In the genomic region with DNA sequence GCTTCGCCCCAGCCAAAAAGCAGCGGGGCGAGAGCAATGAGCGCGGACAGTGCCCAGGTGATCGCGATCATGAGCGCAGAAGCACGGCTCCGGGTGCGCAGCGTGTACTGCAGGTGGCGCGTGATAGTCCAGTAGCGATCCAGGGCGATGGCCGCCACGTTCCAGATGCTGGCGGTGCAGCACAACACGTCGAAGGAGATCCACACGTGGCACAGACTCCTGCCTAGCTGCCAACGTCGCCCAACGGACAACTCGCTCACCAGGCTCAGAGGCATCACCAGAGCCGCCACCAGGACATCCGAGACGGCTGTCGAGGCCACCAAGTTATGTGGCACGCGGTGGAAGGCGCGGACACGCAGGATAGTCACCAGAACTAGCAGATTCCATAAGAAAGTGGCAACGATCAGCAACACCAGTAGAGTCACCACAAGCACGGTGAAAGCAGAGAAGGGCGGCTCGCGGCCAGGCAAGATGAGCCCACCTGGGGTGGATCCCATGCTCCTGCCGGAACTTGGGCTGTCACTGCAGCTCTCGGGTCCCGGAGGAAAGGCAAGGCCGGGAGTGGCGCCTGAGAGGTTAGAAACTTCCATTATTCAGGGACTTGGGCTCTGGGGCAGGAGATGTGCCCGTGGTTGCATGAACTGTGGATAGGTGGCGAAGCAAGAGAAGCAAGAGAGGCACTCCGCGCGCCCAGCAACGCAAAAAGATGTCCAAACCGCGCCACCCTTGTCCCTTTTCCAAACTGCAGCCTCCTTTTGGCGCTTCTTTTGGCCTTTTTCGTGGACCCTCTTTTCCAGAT, we compare ENCODE assay signal across 8 mouse cellular contexts. TPM values are rescaled to one million over a fixed set of nuclear protein-coding genes. Genes with fewer than 3 reads are reported as not detected.
DNase-seq lines count a peak whose midpoint lies in the region; ATAC-seq and TF ChIP-seq lines count a peak whose summit lies in the region.

No protein-coding gene starts in this region.

- H3K9ac ChIP-seq in heart, embryonic 16.5 days (ENCODE audit: low read length): no peak overlapping the region
- peak overlapping the region; percentile 35 for H3K9ac ChIP-seq in forebrain, embryonic 16.5 days (replicated peaks; ENCODE audit: low read depth, low read length)
- H3K9ac ChIP-seq in liver, postnatal 0 days (replicated peaks): no peak overlapping the region
- H3K9ac ChIP-seq in stomach, postnatal 0 days (ENCODE audit: low read length): no peak overlapping the region

- H3K27me3 ChIP-seq in heart, embryonic 16.5 days (ENCODE audit: control insufficient read depth, insufficient read depth, low read length): peaks cover 28% of the 10 kb centered on the region
- peaks cover 17% of the 10 kb centered on the region for H3K27me3 ChIP-seq in forebrain, embryonic 16.5 days (replicated peaks; ENCODE audit: control insufficient read depth, insufficient read depth, low read length)
- peaks cover 14% of the 10 kb centered on the region for H3K27me3 ChIP-seq in liver, postnatal 0 days (ENCODE audit: insufficient read depth, low read length)
- peaks cover 5% of the 10 kb centered on the region; the same call in 1 of the 2 replicates for H3K27me3 ChIP-seq in stomach, postnatal 0 days (ENCODE audit: control insufficient read depth, insufficient read depth, low read length)

- intact Hi-C loops in heart, postnatal 10 days (cut with DNase I): no loop called here

- no peaks in the 10 kb centered on the region for H3K9me3 ChIP-seq in heart, embryonic 16.5 days (replicated peaks; ENCODE audit: control insufficient read depth, low read length)
- H3K9me3 ChIP-seq in forebrain, embryonic 16.5 days (ENCODE audit: control insufficient read depth, low read length): no peaks in the 10 kb centered on the region
- no peaks in the 10 kb centered on the region for H3K9me3 ChIP-seq in liver, postnatal 0 days (ENCODE audit: low read length)
- no peaks in the 10 kb centered on the region for H3K9me3 ChIP-seq in stomach, postnatal 0 days (ENCODE audit: control insufficient read depth, low read length)

- peak overlapping the region; percentile 46 for H3K4me3 ChIP-seq in heart, embryonic 16.5 days (ENCODE audit: low read length)
- peak overlapping the region; percentile 42 for H3K4me3 ChIP-seq in forebrain, embryonic 16.5 days (replicated peaks; ENCODE audit: low read length)
- H3K4me3 ChIP-seq in liver, postnatal 0 days (ENCODE audit: low read depth, low read length): no peak overlapping the region
- H3K4me3 ChIP-seq in stomach, postnatal 0 days (ENCODE audit: low read depth, low read length): peak overlapping the region; percentile 17

- H3K27ac ChIP-seq in heart, embryonic 16.5 days (ENCODE audit: low read length): no peak overlapping the region
- H3K27ac ChIP-seq in forebrain, embryonic 16.5 days (ENCODE audit: low read length): no peak overlapping the region
- H3K27ac ChIP-seq in liver, postnatal 0 days (ENCODE audit: low read depth): no peak overlapping the region
- no peak overlapping the region for H3K27ac ChIP-seq in stomach, postnatal 0 days (replicated peaks)

- no peaks in the 10 kb centered on the region for H3K36me3 ChIP-seq in heart, embryonic 16.5 days (ENCODE audit: control insufficient read depth, insufficient read depth)
- H3K36me3 ChIP-seq in forebrain, embryonic 16.5 days (ENCODE audit: control insufficient read depth, insufficient read depth): no peaks in the 10 kb centered on the region
- H3K36me3 ChIP-seq in liver, postnatal 0 days (replicated peaks; ENCODE audit: insufficient read depth, low read length): no peaks in the 10 kb centered on the region
- no peaks in the 10 kb centered on the region for H3K36me3 ChIP-seq in stomach, postnatal 0 days (ENCODE audit: control insufficient read depth, insufficient read depth, low read length)

- DNase-seq in heart, postnatal 10 days: no peak
- DNase-seq in ZHBTc4 (ENCODE audit: low read depth, low spot score): peak; percentile 50
- no peak for DNase-seq in liver, postnatal 0 days
- DNase-seq in stomach, postnatal 0 days (ENCODE audit: low spot score): no peak
- DNase-seq in kidney, adult 18-20 months: no peak
- DNase-seq in gastrocnemius, adult 18-20 months (ENCODE audit: low spot score): no peak

- WGBS in heart, embryonic 16.5 days: 11% methylated on average over 55 of the region's 55 CpGs
- 13% methylated on average over 55 of the region's 55 CpGs for WGBS in forebrain, embryonic 16.5 days
- WGBS in liver, postnatal 0 days (ENCODE audit: insufficient replicate concordance): 18% methylated on average over 55 of the region's 55 CpGs
- 13% methylated on average over 55 of the region's 55 CpGs for WGBS in stomach, postnatal 0 days

- no peak for TF ChIP-seq EP300 in liver, postnatal 0 days (IDR thresholded peaks at IDR 0.05; ENCODE audit: low read depth)
- TF ChIP-seq EP300 in stomach, postnatal 0 days (optimal IDR thresholded peaks at IDR 0.05): no peak

- H3K4me2 ChIP-seq in heart, embryonic 16.5 days (ENCODE audit: low read depth, low read length): peak overlapping the region; percentile 68
- peak overlapping the region; percentile 59 for H3K4me2 ChIP-seq in forebrain, embryonic 16.5 days (ENCODE audit: low read length)
- H3K4me2 ChIP-seq in liver, postnatal 0 days (ENCODE audit: low read depth, low read length): peak overlapping the region; percentile 27; the same call in 1 of the 2 replicates
- peak overlapping the region; percentile 38 for H3K4me2 ChIP-seq in stomach, postnatal 0 days (replicated peaks; ENCODE audit: low read depth)

- peaks cover 11% of the 10 kb centered on the region; the same call in 1 of the 2 replicates for H3K4me1 ChIP-seq in heart, embryonic 16.5 days (ENCODE audit: control insufficient read depth, insufficient read depth, low read length)
- peaks cover 12% of the 10 kb centered on the region for H3K4me1 ChIP-seq in forebrain, embryonic 16.5 days (replicated peaks; ENCODE audit: control insufficient read depth, insufficient read depth, low read length)
- H3K4me1 ChIP-seq in liver, postnatal 0 days (ENCODE audit: insufficient read depth): no peaks in the 10 kb centered on the region
- 0 out of 2 replicates have a peak, but pooled peaks cover 3% of the 10 kb centered on the region for H3K4me1 ChIP-seq in stomach, postnatal 0 days (replicated peaks; ENCODE audit: control insufficient read depth, insufficient read depth)

- no peak for ATAC-seq in heart, embryonic 16.5 days (replicated peaks; ENCODE audit: extremely low read depth, insufficient read depth, low FRiP score)
- ATAC-seq in forebrain, embryonic 16.5 days: peak; percentile 62
- ATAC-seq in liver, postnatal 0 days: no peak
- no peak for ATAC-seq in stomach, postnatal 0 days (ENCODE audit: low FRiP score, low TSS enrichment)

- TF ChIP-seq CTCF in liver, postnatal 0 days (IDR thresholded peaks at IDR 0.05; ENCODE audit: low read depth): no peak
- no peak for TF ChIP-seq CTCF in stomach, postnatal 0 days (IDR thresholded peaks at IDR 0.05; ENCODE audit: low read depth)

RNA-seq across cellular contexts. Expression of gene Htr5b, which starts 0.5 kb away (rescaled TPM):
- 0.22 and 0.25 TPM in 2 replicates for polyA plus RNA-seq in heart, embryonic 16.5 days (2015; fragmentation: Nextera tagmentation; extraction: Ambion mirVana)
- not detected for total RNA-seq in heart, postnatal 10 days (2021)
- 0.29 and 0.60 TPM in 2 replicates for polyA plus RNA-seq in forebrain, embryonic 16.5 days (2015; fragmentation: Nextera tagmentation; extraction: Ambion mirVana)
- polyA plus RNA-seq in liver, postnatal 0 days (2015; fragmentation: Nextera tagmentation; extraction: Ambion mirVana): not detected in 2 replicates
- 0.05 and 0.10 TPM in 2 replicates for polyA plus RNA-seq in stomach, postnatal 0 days (2015; fragmentation: Nextera tagmentation; extraction: Ambion mirVana)
- not detected for total RNA-seq in gastrocnemius, adult 18-20 months (2021)

RNA-seq across cellular contexts. Expression of gene Ddx18, which starts 40.0 kb away (rescaled TPM):
- 26.4 and 27.2 TPM in 2 replicates for polyA plus RNA-seq in heart, embryonic 16.5 days (2015; fragmentation: Nextera tagmentation; extraction: Ambion mirVana)
- 10 to 100 TPM; 16.2 to 20.2 TPM for total RNA-seq in heart, postnatal 10 days (2021)
- polyA plus RNA-seq in forebrain, embryonic 16.5 days (2015; fragmentation: Nextera tagmentation; extraction: Ambion mirVana): 37.0 and 40.9 TPM in 2 replicates
- 27.1 and 29.0 TPM in 2 replicates for polyA plus RNA-seq in liver, postnatal 0 days (2015; fragmentation: Nextera tagmentation; extraction: Ambion mirVana)
- 37.5 and 40.7 TPM in 2 replicates for polyA plus RNA-seq in stomach, postnatal 0 days (2015; fragmentation: Nextera tagmentation; extraction: Ambion mirVana)
- total RNA-seq in gastrocnemius, adult 18-20 months (2021): 10 to 100 TPM; 18.1 to 19.3 TPM
